Mouse (Mus musculus): ENCODE measurements around the gene Hcfc2.

Gene Hcfc2

DNA sequence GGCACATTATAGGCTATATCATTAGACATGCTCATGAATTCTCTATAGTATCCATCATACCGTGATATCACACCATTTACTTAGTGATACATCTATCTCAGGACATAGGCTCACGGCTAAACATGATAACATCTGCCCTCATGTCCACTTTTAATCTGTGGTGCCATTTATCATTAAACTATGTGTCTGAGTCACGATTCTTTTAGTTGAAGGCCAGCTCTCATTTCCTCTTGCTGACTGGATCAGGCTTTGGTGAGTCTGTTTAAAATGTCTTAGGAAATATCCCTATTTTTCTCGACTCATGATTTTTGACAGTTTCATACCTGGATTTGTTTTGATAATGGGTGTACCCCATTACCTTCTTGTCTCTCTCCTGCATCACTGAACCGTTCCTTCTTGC, at the start of gene Hcfc2:
TSS of gene Hcfc2 (plus strand) at position 205 of the 400 bp plus-strand sequence.
- DNase-seq = no peak

DNA sequence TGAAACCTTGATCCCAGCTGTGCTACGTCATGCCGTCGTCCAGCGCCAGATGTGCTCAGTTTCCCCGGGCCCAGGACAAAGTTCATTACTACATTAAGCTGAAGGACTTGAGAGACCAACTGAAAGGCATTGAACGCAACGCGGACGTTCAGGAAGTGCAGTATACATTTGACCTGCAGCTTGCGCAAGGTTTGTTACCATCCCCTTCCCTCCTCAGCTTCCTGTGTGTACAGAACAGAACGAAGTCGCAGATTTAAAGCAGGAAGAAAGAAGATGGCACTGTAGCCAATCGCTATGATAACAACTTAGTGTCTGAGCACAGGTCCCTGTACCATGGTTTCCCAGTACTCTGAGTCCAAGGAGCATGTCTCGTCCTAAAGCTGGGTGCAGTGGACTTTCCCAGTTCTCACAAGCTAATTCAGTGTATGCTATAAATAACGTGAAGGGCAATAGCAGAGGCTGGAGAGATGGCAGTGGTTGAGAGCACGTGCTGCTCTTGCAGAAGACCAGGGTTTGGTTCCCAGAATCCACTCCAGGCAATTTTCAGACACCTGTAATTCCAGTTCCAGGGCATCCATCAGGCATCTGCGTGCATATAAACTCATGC, 48.7 kb upstream of the Hcfc2 start:
- DNase-seq = no peak

DNA sequence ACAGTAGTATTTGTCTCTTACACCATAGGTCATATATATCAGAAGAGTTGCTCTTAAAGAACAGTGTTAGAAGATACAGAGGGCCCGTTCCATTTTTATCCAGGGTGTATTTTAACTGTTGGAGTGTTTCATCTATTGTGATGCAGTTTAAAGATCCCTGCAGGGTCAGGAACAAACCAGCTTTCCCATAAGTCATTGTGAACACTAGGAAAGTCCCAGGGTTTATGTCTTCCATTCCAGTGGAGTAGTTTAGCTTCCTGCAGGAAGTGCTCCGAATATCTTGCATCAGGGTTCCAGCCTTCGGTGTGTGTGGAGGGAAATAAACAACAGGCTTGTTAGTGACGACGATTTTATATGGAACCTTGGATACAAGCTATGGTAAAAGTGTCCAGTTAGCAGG, 44.7 kb upstream of the Hcfc2 start:
- DNase-seq = no peak

DNA sequence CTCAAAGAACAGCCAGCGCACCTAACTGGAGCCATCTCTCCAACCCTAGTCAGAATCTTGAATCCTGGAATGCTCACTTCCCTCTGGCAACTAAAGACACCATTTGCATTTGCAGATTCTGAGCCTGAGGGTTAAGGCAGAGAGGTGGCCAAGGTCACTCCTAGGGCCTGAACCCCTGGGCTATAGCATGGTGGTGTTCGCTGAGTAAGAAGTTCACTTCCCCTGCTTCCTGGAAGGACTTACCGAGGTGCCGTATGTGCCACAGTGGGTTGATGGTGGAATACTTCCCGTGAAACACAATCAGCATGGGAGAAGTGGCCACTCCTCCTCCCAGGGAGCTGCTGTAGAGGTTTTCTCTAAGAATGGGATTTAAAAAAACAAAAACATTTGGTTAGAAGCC, 43.3 kb upstream of the Hcfc2 start:
- DNase-seq = no peak

DNA sequence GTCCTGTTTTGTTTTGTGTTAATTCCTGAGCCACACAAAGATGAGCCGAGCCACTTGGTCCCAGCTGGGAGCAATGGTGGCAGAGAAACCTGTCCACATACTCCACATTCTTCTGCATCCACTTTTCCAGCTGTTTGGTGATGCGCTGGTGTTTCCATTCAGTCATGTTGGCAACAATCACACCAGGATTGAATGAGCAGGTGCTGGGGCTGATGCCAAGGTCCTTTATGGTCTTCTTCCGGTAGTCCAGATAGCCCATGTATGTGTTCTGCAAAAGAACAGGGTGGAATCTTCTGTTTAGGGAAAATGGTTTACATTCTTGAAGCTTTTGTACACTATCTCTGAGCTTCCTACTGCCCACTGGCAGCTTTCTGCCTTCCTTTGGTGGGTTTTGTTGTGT, 41.4 kb upstream of the Hcfc2 start:
- no peak for DNase-seq

DNA sequence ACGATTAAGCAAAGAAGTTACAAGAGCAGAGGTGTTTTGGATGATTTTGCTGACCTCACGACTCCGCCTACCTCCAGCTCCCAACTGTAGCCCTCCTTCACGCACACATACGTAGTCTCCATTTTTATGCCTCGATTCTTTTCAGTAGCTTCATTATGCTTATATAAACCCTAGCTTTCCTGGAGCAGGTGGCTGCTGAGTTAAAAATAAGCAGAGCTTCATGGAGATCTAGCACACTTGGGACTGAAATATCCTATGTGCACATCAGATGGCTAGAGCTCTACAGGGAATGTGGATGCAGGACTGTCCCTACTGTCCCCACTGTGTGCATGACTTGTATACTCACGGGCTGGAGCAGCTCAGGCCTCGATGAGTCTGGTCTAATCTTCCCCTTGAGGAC, 34.1 kb upstream of the Hcfc2 start:
- DNase-seq = no peak

DNA sequence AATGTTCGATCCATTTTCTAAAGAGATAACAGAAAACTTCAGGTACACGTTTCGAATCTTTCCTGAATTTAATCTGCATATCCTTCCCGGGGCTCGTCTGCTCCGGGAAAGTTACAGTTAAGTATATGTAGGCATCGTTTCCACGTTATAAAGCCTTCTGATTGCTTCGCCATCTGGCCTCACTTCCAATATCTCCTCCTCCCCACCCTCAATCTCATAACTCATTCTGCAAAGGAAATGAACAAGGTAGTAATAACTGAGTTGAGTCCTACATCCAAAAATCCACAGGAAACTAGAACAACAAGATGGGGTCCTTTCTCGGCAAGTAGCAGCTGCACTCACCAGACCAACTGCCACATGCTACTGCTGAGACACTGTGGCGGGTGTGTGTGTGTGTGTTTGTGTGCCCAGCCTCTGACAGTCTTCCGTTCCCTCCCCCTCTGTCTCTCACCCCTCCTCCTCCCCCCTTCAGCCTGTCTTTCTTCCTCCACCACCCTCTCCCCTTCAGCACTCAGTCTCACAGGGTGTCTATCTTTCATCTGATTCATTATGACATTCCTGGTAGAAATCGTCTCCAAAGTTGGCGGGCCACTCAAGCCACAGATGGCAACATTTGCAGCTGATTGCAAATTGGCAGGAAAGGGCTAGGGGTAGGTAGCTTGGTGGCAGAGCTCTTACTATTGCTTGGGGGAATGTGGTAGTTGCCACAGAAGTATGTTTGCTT, 33.5 kb upstream of the Hcfc2 start:
- no peak for DNase-seq

DNA sequence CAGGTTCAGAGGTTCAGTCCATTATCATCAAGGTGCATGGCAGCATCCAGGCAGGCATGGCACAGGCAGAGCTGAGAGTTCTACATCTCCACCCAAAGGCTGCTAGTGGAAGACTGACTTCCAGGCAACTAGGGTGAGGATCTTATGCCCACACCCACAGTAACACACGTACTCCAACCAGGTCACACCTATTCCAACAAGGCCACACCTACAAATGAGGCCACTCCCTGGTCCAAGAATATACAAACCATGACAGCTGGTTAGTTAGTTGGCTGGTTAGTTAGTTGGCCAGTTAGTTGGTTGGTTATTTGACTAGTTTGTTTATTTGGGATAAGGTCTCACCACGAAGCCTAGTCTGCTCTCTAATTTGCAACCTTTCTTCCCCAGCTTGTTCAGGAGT, 32.7 kb upstream of the Hcfc2 start:
- no peak for DNase-seq

DNA sequence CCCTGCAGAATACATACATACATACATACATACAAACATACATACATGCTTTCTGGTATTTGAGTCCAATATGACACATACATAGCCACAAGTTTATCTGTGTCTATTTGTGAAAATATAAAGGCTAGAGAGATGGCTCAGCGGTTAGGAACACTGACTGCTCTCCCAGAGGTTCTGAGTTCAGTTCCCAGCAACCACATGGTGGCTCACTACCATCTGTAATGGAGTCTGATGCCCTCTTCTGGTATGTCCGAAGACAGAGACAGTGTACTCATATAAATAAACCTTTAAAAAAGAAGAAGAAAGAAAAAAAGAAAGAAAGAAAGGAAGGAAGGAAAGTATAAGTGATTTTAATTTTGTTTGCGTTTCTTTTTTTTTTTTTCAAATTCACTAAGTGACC, 30.0 kb upstream of the Hcfc2 start:
- DNase-seq = no peak

DNA sequence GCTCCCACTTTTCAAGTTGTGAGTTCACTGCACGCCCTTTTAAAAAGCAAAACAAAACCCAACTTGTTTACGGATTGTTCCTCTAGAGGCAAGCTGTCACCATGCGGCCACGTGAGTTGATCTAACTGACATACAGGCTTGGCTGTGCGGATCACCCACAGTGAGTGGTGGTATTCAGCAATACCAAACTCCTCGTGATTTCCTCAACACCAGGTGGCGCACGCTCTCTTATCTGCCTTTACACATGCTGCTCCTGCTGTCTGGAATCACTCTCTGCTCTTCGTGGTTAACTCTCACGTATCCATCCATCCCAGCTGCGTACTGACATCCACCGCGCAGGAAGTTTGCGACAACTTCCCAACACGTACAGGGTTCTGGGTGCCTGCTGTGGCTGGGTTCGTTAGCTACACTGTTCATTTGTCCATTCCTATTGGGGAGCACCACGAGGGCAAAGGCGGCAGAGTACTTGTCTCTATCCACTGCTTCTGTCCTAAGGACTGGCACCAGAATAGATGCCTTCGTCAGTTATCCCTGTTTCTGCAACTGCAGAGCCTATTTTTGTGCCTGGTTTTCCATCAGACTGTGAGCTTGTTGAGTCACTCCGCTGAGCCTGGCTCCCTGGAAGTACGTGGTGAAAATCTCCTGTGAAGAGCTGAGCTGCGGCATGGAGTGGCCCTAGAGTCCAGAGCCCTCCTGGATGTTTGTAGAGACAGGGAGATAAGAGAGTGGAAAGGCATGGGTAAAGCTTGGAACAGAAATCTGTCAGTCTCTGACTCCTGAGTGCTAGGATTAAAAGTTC, 29.3 kb upstream of the Hcfc2 start:
- DNase-seq = peak; percentile 87

DNA sequence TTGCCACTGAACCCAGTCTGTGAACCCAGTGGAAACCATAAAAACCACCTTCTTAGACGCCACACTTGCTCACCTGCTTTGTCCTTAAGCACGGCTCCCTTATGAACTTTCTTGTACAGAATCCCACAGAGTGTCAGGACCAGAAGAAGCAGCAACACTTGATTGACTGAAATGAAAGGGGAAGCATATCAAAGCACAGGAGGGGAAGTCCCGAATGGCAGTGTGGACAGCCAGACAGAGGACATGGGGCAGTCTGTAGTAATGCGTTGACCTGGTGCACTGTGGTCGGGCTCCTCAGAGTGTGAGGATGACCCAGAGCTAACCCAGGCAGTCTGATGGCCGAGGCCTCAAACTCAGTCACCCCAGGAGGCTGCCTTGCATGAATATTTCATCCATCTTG, 25.8 kb upstream of the Hcfc2 start:
- no peak for DNase-seq

DNA sequence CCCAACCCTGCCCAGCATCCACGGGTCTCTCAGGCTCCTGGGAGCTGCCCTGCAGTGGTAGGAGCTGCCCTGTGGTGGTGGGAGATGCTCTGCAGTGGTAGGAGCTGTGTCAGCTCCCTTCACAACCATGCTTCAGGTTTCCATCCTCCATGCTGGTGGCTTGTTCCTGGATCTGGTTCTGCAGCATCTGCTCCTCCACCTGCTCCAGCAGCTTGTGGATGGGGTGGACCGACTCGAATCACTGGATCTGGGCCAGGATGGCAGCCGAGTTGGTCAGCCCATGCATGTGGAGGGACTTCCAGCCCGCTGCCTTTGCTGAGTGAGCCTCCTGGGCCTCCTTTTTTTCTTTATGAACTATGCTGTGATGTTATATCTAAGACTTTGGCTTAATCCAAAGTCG, 19.0 kb upstream of the Hcfc2 start:
- no peak for DNase-seq

DNA sequence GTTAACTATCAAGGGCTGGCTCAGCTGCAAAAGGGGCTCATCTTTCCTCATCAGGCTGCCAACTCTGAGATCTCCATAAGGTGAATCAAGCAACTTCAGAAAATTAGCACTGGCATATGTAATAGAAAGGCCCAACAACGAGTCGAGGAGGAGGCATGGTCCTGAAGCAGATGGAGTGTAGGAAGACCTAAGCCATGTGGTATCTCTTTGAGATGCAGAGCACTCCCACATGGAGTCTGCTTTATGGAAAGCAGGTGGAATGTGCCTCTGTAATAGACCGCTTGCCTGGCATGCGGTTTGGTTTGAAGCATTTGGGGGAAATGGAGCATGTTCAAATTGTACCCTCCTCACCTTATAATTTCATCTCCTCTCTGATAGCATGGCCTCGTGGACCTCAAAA, 15.2 kb upstream of the Hcfc2 start:
- DNase-seq = no peak

DNA sequence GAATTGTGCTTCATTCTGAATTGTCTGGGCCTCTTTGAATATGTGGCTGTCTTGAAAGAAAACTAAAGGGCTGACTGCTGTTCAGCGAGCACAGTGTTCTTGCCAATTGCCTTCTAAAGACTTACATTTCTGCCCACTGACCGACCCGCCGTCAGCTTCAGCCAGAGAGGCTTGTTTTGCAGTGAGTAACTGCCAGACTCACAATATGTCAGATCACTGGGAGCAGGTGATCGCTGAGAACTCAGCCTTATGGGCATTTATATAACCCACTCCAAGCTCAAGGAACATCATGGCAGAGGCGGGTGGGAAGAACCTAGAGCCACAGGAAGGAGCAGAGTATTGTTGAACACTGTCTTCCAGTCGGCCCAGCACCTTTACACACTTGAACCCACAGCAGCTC, 14.3 kb upstream of the Hcfc2 start:
- no peak for DNase-seq

DNA sequence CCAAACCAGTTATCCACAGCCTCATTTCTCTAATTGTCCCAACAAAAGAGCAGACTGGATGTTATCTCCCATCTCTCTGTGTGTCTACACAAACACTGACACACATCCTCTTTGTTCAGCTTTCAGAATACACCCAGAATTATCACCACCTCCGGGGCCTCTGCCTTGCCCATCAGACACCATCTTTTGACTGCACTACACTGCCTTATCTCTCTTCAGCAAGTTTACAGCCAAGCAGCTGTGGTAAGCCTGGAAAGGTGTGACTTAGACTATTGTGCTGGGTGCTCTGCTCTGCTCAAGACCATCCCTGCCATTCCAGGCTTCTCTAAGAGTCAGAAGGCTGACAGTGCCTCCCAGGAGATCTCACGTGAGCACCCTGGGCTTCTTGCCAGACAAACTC, 10.5 kb upstream of the Hcfc2 start:
- DNase-seq = no peak

DNA sequence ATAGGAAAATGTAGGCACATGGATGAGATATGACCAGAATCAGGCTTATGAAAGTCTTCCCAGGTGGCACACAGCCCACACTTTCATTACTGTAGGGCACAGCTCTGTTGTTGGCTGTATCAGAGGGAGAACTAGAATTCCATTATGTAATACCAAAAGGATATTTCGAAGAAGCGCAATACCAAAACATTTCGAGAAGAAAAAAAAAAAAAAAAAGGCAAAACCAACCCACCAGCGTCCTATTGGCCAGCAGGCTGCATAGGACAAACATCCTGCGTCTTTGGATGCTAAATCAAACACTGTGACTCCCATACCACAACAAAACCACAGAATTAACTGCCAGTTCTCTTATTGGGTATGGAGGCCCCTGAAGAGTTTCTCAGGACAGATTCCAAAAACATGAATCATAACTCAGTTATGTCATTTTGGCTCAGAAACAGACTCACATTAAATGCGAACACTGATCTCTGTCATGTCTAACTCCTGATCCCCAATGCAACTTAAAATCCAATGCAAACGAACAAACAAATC, 6.2 kb upstream of the Hcfc2 start:
- DNase-seq = no peak

DNA sequence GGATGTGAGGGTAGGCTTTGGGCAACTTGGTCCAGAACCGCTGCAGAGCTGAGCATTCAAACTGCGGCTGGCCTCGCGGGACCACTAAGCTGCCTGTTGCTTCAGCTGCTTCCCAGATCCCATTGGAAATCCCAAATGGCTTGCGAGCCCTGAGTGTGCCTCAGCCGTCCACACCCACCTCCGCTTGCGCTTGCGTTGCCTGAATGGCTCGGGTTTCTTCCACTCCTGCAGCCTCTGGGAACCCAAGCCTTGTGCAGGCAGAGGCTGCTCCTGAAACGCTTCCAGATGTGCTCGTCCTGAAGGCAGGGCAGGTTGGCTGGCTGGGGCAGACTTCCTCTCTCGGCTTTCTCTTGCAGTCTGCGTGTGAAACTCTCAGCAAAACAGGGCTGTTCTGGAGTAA, 5.5 kb upstream of the Hcfc2 start, which contains the start of gene Glt8d2:
TSS of gene Glt8d2 (minus strand) at position 157 of the 400 bp plus-strand sequence.
- DNase-seq = peak; percentile 49

DNA sequence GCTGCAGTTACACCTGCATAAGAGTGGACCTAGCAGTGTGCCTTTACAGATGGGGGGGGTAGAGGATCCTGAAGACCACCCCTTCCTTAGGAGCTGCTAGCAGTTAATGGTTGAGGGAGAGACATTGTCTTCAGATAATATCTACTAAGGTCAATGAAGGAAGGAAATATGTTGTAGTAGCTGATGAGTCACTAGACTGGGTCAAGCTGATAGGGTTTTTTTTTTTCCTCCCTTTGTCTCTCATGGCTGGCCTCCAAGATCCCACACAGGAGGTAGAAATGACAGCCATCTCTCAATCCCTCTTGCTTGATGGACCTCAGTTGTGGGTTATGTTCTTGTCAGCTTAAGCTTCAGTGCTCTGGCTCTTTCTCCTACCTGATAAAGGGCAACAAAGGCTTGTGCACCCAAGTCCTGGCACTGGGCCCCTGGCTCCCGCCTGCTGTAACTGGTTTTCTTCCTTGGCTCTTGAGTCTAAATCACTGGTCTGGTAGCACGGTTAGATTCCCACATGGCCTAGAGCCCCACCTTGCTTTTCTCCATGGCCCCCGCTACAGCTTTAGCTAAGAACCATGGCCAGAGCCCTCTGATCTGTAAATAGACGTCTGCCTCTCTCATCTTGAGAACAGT, 606 bp downstream of the Hcfc2 start:
- no peak for DNase-seq

DNA sequence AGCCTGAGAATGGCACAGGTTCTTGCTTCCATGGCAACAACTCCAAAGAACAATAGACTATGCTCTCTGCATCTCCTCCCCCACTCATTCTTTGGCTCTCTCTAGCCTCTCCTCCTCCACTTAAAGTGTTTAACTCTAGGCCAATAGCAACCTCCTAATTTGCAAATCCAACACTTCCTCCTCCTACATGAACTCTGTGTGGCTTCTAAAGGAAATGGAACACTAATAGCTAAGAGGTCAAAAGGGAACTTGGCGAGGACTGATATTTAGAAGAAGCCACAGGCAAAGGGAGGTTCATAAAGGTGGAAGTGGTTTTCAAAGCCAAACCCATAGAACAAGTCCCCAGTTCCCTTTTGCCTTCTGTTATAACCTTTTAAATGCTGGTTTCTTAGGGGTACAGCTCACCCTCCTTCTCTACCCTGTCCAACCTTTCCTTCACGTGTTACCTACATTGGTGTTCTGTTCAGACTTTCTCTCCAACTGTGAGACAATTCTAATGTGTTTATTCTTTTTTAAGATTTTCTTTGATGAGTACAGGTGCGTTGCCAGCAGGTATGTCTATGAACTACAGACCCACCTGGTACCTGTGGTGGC, 1.4 kb downstream of the Hcfc2 start:
- DNase-seq = no peak

DNA sequence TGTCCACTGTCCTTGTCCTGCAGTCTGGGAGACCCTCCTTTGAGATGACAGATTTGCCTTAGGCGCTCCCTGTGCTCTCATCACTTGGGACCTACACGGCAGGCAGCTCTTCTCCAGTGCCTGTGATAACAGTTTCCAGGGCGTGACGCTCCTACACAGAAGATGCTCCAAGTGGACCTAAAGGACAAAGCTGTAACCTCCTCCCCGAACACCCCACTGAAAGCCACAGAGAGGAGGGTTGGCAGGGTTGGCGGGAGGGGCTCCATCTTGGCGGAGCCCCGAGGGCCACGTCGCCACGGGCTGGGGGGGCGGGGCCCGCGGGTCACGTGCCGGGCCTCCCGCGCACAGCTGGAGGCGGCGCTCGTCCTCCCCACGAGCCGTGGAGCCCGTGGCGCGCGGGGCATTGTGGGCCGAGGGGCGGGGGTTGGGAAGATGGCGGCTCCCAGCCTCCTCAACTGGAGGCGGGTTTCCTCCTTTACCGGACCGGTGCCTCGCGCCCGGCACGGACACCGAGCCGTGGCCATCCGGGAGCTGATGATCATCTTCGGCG, 2.8 kb downstream of the Hcfc2 start:
- peak; percentile 92 for DNase-seq

DNA sequence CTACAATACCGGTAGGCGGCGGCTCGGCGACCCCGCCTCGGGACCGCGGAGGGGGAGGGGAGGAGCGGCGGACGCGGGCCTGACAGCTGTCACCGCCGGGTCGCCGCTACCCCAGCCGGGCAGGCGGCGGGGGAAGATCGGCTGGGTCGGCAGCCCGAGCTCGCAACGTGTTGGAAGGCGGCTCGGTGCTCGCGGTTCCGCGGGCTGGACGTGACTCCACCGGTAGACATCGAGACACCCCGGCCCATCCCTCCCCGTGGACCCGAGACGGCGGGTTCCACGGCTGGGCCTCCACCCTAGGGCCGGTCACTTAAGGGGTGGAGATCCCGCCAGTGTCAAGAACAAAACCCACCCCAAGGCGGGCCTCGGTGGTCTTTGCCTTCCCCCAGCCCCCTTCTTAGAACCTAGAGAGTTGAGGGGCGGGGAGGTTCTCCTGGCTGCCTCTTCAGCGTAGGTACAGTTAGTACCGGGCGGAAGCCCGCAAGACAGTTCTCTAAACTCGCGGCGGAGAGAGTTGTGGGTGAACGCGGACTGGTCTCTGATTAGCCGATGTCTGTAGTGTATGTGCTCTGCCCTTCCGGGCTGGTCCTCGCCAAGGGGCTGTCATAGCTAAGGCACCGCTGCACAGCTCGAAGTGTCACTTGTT, 3.5 kb downstream of the Hcfc2 start:
- DNase-seq = peak; percentile 27

DNA sequence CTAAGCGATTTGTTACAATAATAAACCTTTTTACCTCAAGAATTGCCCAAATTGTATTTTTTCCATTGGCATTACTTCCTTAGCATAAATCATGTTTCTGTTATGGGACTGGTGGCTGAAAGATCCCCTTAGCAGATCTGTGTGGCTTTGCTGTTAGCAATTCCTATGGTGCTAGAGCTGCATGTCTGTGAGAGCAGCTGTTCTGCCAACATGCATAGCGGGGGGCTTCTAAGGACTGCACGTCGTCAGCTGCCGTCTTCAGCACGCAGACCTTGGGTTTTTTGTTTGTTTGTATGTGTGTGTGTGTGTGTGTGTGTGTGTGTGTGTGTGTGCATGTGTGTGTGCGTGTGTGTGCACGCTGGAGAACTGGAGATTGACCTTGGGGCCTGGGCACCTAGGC, 45.4 kb downstream of the Hcfc2 start:
- DNase-seq = no peak
